Mouse (Mus musculus) brain, embryonic 14.5 days (tissue): Measurements from ENCODE around the gene Kdr.

ENCODE experiments used
- CTCF ChIP-seq: fragments of 200-500 bp; IDR thresholded peaks from 2 replicates; pipeline ENCODE4 v1.5.1; 2012; ENCODE audit warnings: inconsistent platforms, mild to moderate bottlenecking, moderate library complexity, borderline replicate concordance; ENCODE audit not compliant: insufficient read depth, insufficient read length; ENCODE audit errors: extremely low read depth
- POLR2A ChIP-seq: fragments of 200-500 bp; IDR thresholded peaks from 2 replicates; pipeline ENCODE4 v1.6.1; 2012; ENCODE audit warnings: mild to moderate bottlenecking, inconsistent platforms, borderline replicate concordance; ENCODE audit not compliant: poor library complexity, insufficient read depth, insufficient read length, severe bottlenecking; ENCODE audit errors: extremely low read depth

DNA sequence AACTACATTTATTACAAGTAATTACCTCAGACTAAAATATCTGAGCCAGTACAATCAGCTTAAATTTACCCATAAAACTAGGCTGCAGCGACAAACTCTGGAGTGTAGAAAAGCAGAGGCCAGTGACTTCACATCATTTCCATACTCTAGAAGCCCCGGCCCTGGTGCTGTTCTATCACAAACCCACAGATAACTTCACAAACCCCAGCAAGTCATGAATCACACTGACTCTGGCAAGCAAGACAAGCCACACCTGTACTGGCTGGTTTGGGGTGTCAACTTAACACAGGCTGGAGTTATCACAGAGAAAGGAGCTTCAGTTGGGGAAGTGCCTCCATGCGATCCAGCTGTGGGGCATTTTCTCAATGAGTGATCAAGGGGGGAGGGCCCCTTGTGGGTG is 18.4 kb downstream of the Kdr start:
- TF ChIP-seq CTCF, result no peak
- no peak for TF ChIP-seq POLR2A
